Mouse (Mus musculus) hindbrain, embryonic 14.5 days (tissue): ENCODE data around the gene Mrgprb4. TPM values are rescaled to one million over a fixed set of nuclear protein-coding genes. Genes with fewer than 3 reads are reported as not detected.

ENCODE experiments used
- ATAC-seq: fragments of 200-750 bp; cut with Nextera tagmentation; 2 replicates; pipeline ENCODE4 v1.8.0; 2017; ENCODE audit warnings: moderate number of reproducible peaks, mild to moderate bottlenecking, moderate TSS enrichment, moderate library complexity; ENCODE audit not compliant: low FRiP score
- DNase-seq: peaks from one replicate; pipeline ENCODE4 v3.0.0-alpha.2; 2015; ENCODE audit warnings: low spot score
- H3K27ac ChIP-seq: fragments of 300-500 bp; sonication (generic); 2 replicates; pipeline ENCODE4 v1.5.1; 2014; ENCODE audit warnings: mild to moderate bottlenecking, moderate library complexity
- H3K27me3 ChIP-seq: fragments of 300-500 bp; sonication (generic); 2 replicates; pipeline ENCODE4 v1.6.1; 2014; ENCODE audit warnings: mild to moderate bottlenecking, low read length, mixed read lengths; ENCODE audit not compliant: control insufficient read depth, insufficient read depth
- H3K36me3 ChIP-seq: fragments of 300-500 bp; sonication (generic); replicated peaks from 2 replicates; pipeline ENCODE4 v1.6.1; 2014; ENCODE audit not compliant: control insufficient read depth, insufficient read depth
- H3K4me1 ChIP-seq: fragments of 300-500 bp; sonication (generic); replicated peaks from 2 replicates; pipeline ENCODE4 v1.6.1; 2014; ENCODE audit warnings: antibody characterized with exemption, low read length, mixed read lengths; ENCODE audit not compliant: control insufficient read depth, insufficient read depth
- H3K4me2 ChIP-seq: fragments of 300-500 bp; sonication (generic); replicated peaks from 2 replicates; pipeline ENCODE4 v1.6.1; 2014; ENCODE audit warnings: mild to moderate bottlenecking, moderate library complexity
- H3K4me3 ChIP-seq: fragments of 300-500 bp; sonication (generic); replicated peaks from 2 replicates; pipeline ENCODE4 v1.5.1; 2014; ENCODE audit warnings: mild to moderate bottlenecking, low read length
- H3K9ac ChIP-seq: fragments of 300-500 bp; sonication (generic); 2 replicates; pipeline ENCODE4 v1.6.1; 2014
- H3K9me3 ChIP-seq: fragments of 300-500 bp; sonication (generic); 2 replicates; pipeline ENCODE4 v1.6.1; 2016; ENCODE audit warnings: low read length; ENCODE audit not compliant: control insufficient read depth
- whole genome bisulfite sequencing: fragments of 180-500 bp; shearing (Covaris S2); extraction: QIAGEN DNeasy Blood & Tissue Kit; methylation state at CpG from one replicate; pipeline ENCODE4 v1.1.7; 2014; 5-methylcytosine and 5-hydroxymethylcytosine counted together
- polyA plus RNA-seq: library from polyadenylated mRNA; unstranded; fragments of >200 nt; fragmentation: Nextera tagmentation; extraction: Ambion mirVana; gene quantifications from 2 replicates; pipeline ENCODE4 v1.2.1, GENCODE M21; 2014

Mrgprb4 gene
- polyA plus RNA-seq, result not detected in 2 replicates

DNA sequence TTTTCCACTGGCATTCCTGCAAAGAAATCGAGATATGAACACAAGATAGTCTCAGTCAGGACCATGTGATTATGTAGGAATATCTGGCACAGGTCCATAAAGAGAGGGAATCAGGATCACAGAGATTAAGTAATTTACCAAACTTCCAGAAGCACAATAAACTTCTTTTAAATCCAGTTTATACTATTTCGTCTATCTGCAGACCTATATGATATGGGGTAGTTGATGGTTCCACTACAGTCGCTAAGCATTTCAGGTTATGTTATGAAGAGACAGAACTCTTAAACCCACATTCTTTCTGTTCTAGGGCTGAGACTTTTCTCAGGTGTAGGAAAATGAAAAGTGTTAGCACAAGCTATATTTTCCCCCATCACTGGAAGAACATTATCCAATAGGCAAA, at the start of gene Mrgprb4:
Gene Mrgprb4 (minus strand): TSS at position 101 of the 400 bp plus-strand sequence.
- 85% methylated on average over 3 of the region's 3 CpGs for WGBS
- DNase-seq (no peak), ATAC-seq (no peak)
- Histone ChIP-seq H3K4me3 (no peak within 1 kb of the TSS), H3K9me3 (peaks cover 9% of the 10 kb centered on the region; the same call in 1 of the 2 replicates), H3K36me3 (no peaks in the 10 kb centered on the region), H3K4me1 (no peaks in the 10 kb centered on the region), H3K9ac (no peak within 1 kb of the TSS), H3K27me3 (no peaks in the 10 kb centered on the region), H3K27ac (no peak within 1 kb of the TSS), H3K4me2 (no peak within 1 kb of the TSS)

DNA sequence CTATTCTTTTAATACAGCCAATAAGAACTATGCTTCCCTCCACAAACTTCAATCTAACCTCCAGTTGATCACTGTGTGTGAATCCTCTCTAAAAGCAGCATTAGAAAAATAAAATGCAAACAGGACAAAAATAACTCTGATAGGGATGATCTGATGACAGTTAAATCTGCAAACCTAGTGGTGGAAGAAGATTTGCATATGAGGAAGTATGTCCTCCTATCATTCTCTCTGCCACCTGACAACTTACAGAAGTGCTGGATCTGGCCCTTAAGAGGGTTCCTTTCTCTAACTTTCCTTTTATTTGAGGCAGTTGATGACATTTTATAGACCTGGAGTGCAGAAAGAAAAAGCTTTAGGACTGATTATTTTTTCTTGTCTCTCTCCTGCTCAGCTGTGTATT, 27.0 kb upstream of the Mrgprb4 start:
- no peaks in the 10 kb centered on the region for H3K27me3 ChIP-seq
- H3K9me3 ChIP-seq, result peaks cover 33% of the 10 kb centered on the region
- no peak overlapping the region for H3K9ac ChIP-seq
- H3K4me2 ChIP-seq, result no peak overlapping the region
- no peak overlapping the region for H3K27ac ChIP-seq
- no peak overlapping the region for H3K4me3 ChIP-seq
- DNase-seq (no peak), ATAC-seq (no peak)
- no peaks in the 10 kb centered on the region for H3K36me3 ChIP-seq
- no peaks in the 10 kb centered on the region for H3K4me1 ChIP-seq

DNA sequence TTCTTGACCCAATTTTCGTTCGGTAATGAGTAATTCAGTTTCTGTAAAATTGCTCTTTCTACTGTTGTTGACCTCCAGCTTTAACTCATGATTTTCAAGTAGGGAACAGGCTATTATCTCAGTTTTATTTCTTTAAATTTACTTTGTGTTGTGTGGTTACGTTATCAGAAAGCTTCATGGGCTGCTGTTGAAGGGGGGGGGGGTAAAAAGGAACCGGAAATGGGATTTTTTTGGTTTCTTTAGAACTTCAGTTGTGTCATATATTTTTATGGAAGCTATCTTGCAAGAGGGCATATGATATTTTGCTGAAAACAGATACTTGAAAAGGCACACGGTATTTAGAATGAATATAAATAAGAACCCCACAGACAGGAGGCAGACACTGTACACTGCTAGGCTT, 26.0 kb upstream of the Mrgprb4 start:
- 85% methylated on average over 5 of the region's 5 CpGs for WGBS
- Histone ChIP-seq H3K9ac (no peak overlapping the region), H3K27me3 (no peaks in the 10 kb centered on the region), H3K4me1 (no peaks in the 10 kb centered on the region), H3K36me3 (no peaks in the 10 kb centered on the region), H3K4me3 (no peak overlapping the region), H3K27ac (no peak overlapping the region), H3K9me3 (peaks cover 29% of the 10 kb centered on the region; the same call in 1 of the 2 replicates), H3K4me2 (no peak overlapping the region)
- DNase-seq, result no peak
- no peak for ATAC-seq

DNA sequence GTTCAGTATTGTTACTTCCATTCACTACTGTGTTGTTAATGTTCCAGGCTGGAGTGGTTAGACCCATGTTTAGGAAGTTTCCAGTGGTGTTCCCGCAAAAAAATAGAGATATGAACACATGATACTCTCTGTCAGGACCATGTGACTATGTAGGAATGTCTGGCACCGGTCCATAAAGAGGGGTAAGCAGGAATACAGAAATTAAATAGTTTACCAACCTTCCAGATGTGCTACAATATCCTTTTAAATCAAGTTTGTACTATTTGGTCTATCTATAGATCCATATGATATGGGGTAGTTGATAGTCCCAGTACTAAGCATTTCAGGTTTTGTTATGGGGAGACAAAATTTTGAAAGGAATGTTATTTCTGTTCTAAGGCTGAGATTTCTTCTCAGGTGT, 30.2 kb downstream of the Mrgprb4 start, which contains the start of gene Mrgprb5:
Gene Mrgprb5 (minus strand): TSS at position 101 of the 400 bp plus-strand sequence.
- H3K4me2 ChIP-seq, result no peak within 1 kb of the TSS

DNA sequence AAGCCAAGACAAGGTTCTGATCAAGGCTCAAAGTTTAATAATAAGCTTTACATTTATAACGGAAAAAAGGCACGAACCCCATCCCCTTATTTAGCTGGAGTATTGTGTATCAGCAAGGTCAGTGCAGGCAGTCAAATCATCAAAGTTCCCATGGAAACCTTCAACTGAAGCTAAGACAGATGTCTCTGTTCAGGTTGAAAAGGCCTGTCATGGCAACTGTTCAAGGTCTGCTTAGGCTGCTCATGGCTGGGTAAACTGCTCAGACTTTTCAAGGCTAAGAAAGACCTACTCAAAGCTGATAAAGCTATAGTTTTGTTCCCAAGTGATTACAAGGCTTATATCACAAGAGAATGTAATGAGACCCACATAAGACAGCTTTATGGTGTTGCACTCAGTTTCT, 31.6 kb downstream of the Mrgprb4 start:
- no peaks in the 10 kb centered on the region for H3K36me3 ChIP-seq
- DNase-seq, result no peak
- H3K9me3 ChIP-seq, result no peaks in the 10 kb centered on the region; the same call in 1 of the 2 replicates
- H3K4me2 ChIP-seq, result no peak overlapping the region
- no peaks in the 10 kb centered on the region for H3K4me1 ChIP-seq
- no peaks in the 10 kb centered on the region for H3K27me3 ChIP-seq
- H3K9ac ChIP-seq, result no peak overlapping the region
- no peak overlapping the region for H3K27ac ChIP-seq
- WGBS, result 81% methylated on average over 2 of the region's 2 CpGs
- ATAC-seq, result no peak
- no peak overlapping the region for H3K4me3 ChIP-seq

More for the DNA sequence above, 30.2 kb downstream of the Mrgprb4 start, which contains the start of gene Mrgprb5:
- Histone ChIP-seq H3K27me3 (no peaks in the 10 kb centered on the region), H3K4me1 (no peaks in the 10 kb centered on the region), H3K4me3 (no peak within 1 kb of the TSS), H3K27ac (no peak within 1 kb of the TSS), H3K36me3 (no peaks in the 10 kb centered on the region), H3K9me3 (no peaks in the 10 kb centered on the region; the same call in 1 of the 2 replicates), H3K9ac (no peak within 1 kb of the TSS)
- 87% methylated on average over 2 of the region's 2 CpGs for WGBS
- ATAC-seq (no peak), DNase-seq (no peak)

Other genes with a start within 250 kb of the Mrgprb4 start
- not detected in 2 replicates for gene Mrgpra4, start 217.2 kb downstream of the Mrgprb4 start, polyA plus RNA-seq
- gene Mrgprx1, start 171.7 kb downstream of the Mrgprb4 start, polyA plus RNA-seq, result not detected in 2 replicates
- gene Mrgprb5, start 30.3 kb downstream of the Mrgprb4 start, polyA plus RNA-seq, result not detected in 2 replicates
- gene Mrgprb8, start 189.2 kb upstream of the Mrgprb4 start, polyA plus RNA-seq, result not detected in 2 replicates